In genomic region chr3:66162612-66163011, GRCm38 (mm10) we compare ENCODE assay signal across 22 mouse cellular contexts. TPM values are rescaled to one million over a fixed set of nuclear protein-coding genes. Genes with fewer than 3 reads are reported as not detected.
DNase-seq lines count a peak whose midpoint lies in the region; ATAC-seq and TF ChIP-seq lines count a peak whose summit lies in the region.
"Had no signal": no experiment of that assay in that cellular context is flagged by ENCODE, and none has a peak within 500 bp of the region (broad histone marks: within the 10 kb centered on the region; RNA-seq: fewer than 3 reads in every experiment).

No protein-coding gene starts in this region.

- H3K4me2 ChIP-seq in forebrain, embryonic 16.5 days (ENCODE audit: low read length) = no peak overlapping the region
- no peak overlapping the region for H3K4me2 ChIP-seq in forebrain, postnatal 0 days (ENCODE audit: low read depth)
- no peak overlapping the region for H3K4me2 ChIP-seq in limb, embryonic 15.5 days
- H3K4me2 ChIP-seq: forebrain, embryonic 15.5 days; kidney, embryonic 15.5 days; liver, embryonic 11.5 days had no signal

- no peak overlapping the region for H3K4me3 ChIP-seq in forebrain, embryonic 16.5 days (replicated peaks; ENCODE audit: low read length)
- no peak overlapping the region for H3K4me3 ChIP-seq in forebrain, postnatal 0 days (ENCODE audit: low read depth, low read length)
- H3K4me3 ChIP-seq in limb, embryonic 15.5 days = no peak overlapping the region
- H3K4me3 ChIP-seq: forebrain, embryonic 15.5 days; heart, adult 2 months; kidney, embryonic 15.5 days; megakaryocyte, embryonic 14.5 days had no signal

- no peaks in the 10 kb centered on the region for H3K36me3 ChIP-seq in forebrain, embryonic 16.5 days (ENCODE audit: control insufficient read depth, insufficient read depth)
- H3K36me3 ChIP-seq in forebrain, postnatal 0 days (ENCODE audit: insufficient read depth) = no peaks in the 10 kb centered on the region
- no peaks in the 10 kb centered on the region for H3K36me3 ChIP-seq in limb, embryonic 15.5 days
- H3K36me3 ChIP-seq: forebrain, embryonic 15.5 days; kidney, embryonic 15.5 days had no signal

- H3K27me3 ChIP-seq in forebrain, embryonic 16.5 days (replicated peaks; ENCODE audit: control insufficient read depth, insufficient read depth, low read length) = no peaks in the 10 kb centered on the region
- no peaks in the 10 kb centered on the region for H3K27me3 ChIP-seq in forebrain, postnatal 0 days (ENCODE audit: insufficient read depth, low read length)
- H3K27me3 ChIP-seq in limb, embryonic 15.5 days = no peaks in the 10 kb centered on the region
- H3K27me3 ChIP-seq: forebrain, embryonic 15.5 days; kidney, embryonic 15.5 days; megakaryocyte, embryonic 14.5 days had no signal

- no peak for TF ChIP-seq CTCF in forebrain, postnatal 0 days (IDR thresholded peaks at IDR 0.05; ENCODE audit: low read depth)

- intact Hi-C loops in left cerebral cortex, postnatal 4 days (cut with DNase I) = no loop called here
- intact Hi-C loops in left cerebral cortex, postnatal 25 days (cut with DNase I) = no loop called here

- H3K4me1 ChIP-seq in forebrain, embryonic 16.5 days (replicated peaks; ENCODE audit: control insufficient read depth, insufficient read depth, low read length) = no peaks in the 10 kb centered on the region
- no peaks in the 10 kb centered on the region for H3K4me1 ChIP-seq in forebrain, postnatal 0 days (ENCODE audit: insufficient read depth)
- peaks cover 27% of the 10 kb centered on the region for H3K4me1 ChIP-seq in limb, embryonic 15.5 days
- H3K4me1 ChIP-seq: kidney, embryonic 15.5 days; megakaryocyte, embryonic 14.5 days had no signal

- no peak for DNase-seq in forebrain, postnatal 0 days
- DNase-seq in left cerebral cortex, postnatal 4 days = peak; percentile 19
- DNase-seq in left cerebral cortex, postnatal 25 days (ENCODE audit: low spot score in 2 of 2) = no peak
- DNase-seq in lung, postnatal 10 days = peak; percentile 1
- no peak for DNase-seq in lung, adult 18-20 months
- DNase-seq: adrenal gland, postnatal 14 days; cerebellum, adult 9-10 months; gastrocnemius, postnatal 25 days; heart, adult 2 months; kidney, postnatal 4 days; liver, postnatal 0 days had no signal

- 34% methylated on average over 6 of the region's 6 CpGs for WGBS in forebrain, embryonic 16.5 days
- 34% methylated on average over 6 of the region's 6 CpGs for WGBS in forebrain, postnatal 0 days
- WGBS in limb, embryonic 15.5 days = 24% methylated on average over 6 of the region's 6 CpGs

- H3K27ac ChIP-seq in forebrain, embryonic 16.5 days (ENCODE audit: low read length) = no peak overlapping the region
- no peak overlapping the region for H3K27ac ChIP-seq in forebrain, postnatal 0 days (ENCODE audit: low read depth, low read length)
- peak overlapping the region; percentile 64; the same call in 1 of the 2 replicates for H3K27ac ChIP-seq in limb, embryonic 15.5 days
- H3K27ac ChIP-seq: forebrain, embryonic 15.5 days; heart, adult 2 months; kidney, embryonic 15.5 days had no signal

- ATAC-seq in forebrain, embryonic 16.5 days = peak; percentile 47; the same call in 1 of the 2 replicates
- no peak for ATAC-seq in forebrain, postnatal 0 days
- ATAC-seq in limb, embryonic 15.5 days (ENCODE audit: insufficient number of reproducible peaks, low FRiP score, low TSS enrichment, low read depth) = no peak
- ATAC-seq: CD4-positive, CD25-positive, alpha-beta regulatory T cell, adult 4 months; forebrain, embryonic 15.5 days; intestine, postnatal 0 days; liver, postnatal 0 days; midbrain, embryonic 16.5 days had no signal

- no peaks in the 10 kb centered on the region for H3K9me3 ChIP-seq in forebrain, embryonic 16.5 days (ENCODE audit: control insufficient read depth, low read length)
- H3K9me3 ChIP-seq in forebrain, postnatal 0 days (ENCODE audit: low read length) = no peaks in the 10 kb centered on the region
- H3K9me3 ChIP-seq in limb, embryonic 15.5 days = no peaks in the 10 kb centered on the region
- H3K9me3 ChIP-seq: forebrain, embryonic 15.5 days; kidney, embryonic 15.5 days; megakaryocyte, embryonic 14.5 days had no signal

- no peak overlapping the region for H3K9ac ChIP-seq in forebrain, embryonic 16.5 days (replicated peaks; ENCODE audit: low read depth, low read length)
- no peak overlapping the region for H3K9ac ChIP-seq in forebrain, postnatal 0 days
- H3K9ac ChIP-seq in limb, embryonic 15.5 days = no peak overlapping the region
- H3K9ac ChIP-seq: forebrain, embryonic 15.5 days; kidney, embryonic 15.5 days; liver, postnatal 0 days had no signal

RNA-seq across cellular contexts. Expression of gene Ptx3, which starts 57.1 kb away (rescaled TPM):
- polyA plus RNA-seq in forebrain, embryonic 16.5 days (2015; fragmentation: Nextera tagmentation; extraction: Ambion mirVana) = 11.8 and 21.1 TPM in 2 replicates
- total RNA-seq in forebrain, postnatal 0 days (2014; rRNA removed) = 2.9 and 3.0 TPM in 2 replicates
- 8.4 TPM in 2 replicates for polyA plus RNA-seq in forebrain, postnatal 0 days (2015; fragmentation: Nextera tagmentation; extraction: Ambion mirVana)
- total RNA-seq in left cerebral cortex, postnatal 4 days (2021) = 1 to 10 TPM; 6.0 to 7.7 TPM
- under 1 TPM; 0.34 to 0.55 TPM for total RNA-seq in left cerebral cortex, postnatal 25 days (2021)
- polyA plus RNA-seq in limb, embryonic 15.5 days (2015; fragmentation: Nextera tagmentation; extraction: Ambion mirVana) = 31.9 and 43.6 TPM in 2 replicates
- total RNA-seq: common myeloid progenitor, adult 5-6 weeks had no signal
- polyA plus RNA-seq: CD4-positive, CD25-positive, alpha-beta regulatory T cell, adult 4 months; spleen, adult 2 months had no signal

Comparison
In these comparisons a context has a peak if more than half of its experiments do, and no peak if none do; other contexts are left out.
1. DNase-seq: peak in left cerebral cortex, postnatal 4 days (single experiment) and lung, postnatal 10 days (single experiment); none in forebrain, postnatal 0 days (single experiment), left cerebral cortex, postnatal 25 days (0 of 2) and lung, adult 18-20 months (0 of 2).